19 mouse cellular contexts compared by ENCODE assay signal in the genomic region with DNA sequence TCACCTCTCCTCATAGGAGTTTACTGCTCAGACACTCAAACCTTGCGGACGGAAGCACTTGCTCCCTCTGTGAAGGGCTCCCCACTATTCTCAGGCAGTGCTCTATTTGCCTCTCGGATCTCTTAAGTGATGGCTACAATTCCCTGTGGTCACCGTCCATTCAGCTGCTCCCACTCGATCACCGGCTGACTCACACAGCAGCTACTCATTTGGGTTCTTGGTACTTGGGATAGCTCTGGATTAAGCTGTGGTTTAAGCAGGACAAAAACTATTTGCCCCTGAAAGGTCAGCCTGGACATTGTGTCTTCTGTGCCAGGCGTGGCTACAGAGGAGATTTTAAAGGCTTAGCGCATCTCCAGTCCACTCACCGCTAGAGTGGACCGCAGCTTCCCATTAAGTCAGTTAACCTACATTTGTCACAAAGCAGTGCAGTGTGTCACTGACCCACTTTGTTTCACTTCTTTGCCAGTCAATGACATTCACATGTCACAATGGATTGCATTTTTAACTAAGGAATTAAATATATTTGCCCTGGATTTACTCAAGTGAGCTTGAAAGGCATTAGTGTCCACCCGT.
DNase-seq lines count a peak whose midpoint lies in the region; ATAC-seq and TF ChIP-seq lines count a peak whose summit lies in the region.
"Had no signal": no experiment of that assay in that cellular context is flagged by ENCODE, and none has a peak within 500 bp of the region (broad histone marks: within the 10 kb centered on the region; RNA-seq: fewer than 3 reads in every experiment).

No protein-coding gene starts in this region.

- DNase-seq in midbrain, embryonic 11.5 days (ENCODE audit: low spot score, missing footprints) = no peak
- DNase-seq in midbrain, embryonic 10.5 days (ENCODE audit: low spot score) = no peak
- peak; percentile 59 for DNase-seq in 3T3-L1 (ENCODE audit: low read depth, low spot score)
- peak; percentile 92 for DNase-seq in Muller cell, postnatal 12 days (ENCODE audit: inconsistent ontology term)
- peak; percentile 84 for DNase-seq in retina, embryonic 14.5 days (ENCODE audit: low spot score)
- no peak for DNase-seq in liver, postnatal 0 days
- DNase-seq in right cerebral cortex, postnatal 4 days = no peak
- DNase-seq: adrenal gland, postnatal 36 days; cerebellum, adult 11 months; cerebellum, adult 8-10 months; cerebellum, postnatal 14 days; embryo, embryonic 11 days; gastrocnemius, postnatal 36 days; heart, postnatal 36 days had no signal

- ATAC-seq in midbrain, embryonic 11.5 days (ENCODE audit: low FRiP score) = peak; percentile 36; the same call in 1 of the 2 replicates
- no peak for ATAC-seq in liver, postnatal 0 days
- ATAC-seq in neural tube, embryonic 15.5 days (ENCODE audit: low FRiP score) = no peak
- ATAC-seq: forebrain, embryonic 14.5 days had no signal

- 45% methylated on average over 11 of the region's 11 CpGs for WGBS in midbrain, embryonic 11.5 days
- WGBS in midbrain, embryonic 10.5 days = 48% methylated on average over 11 of the region's 11 CpGs
- 91% methylated on average over 11 of the region's 11 CpGs for WGBS in liver, postnatal 0 days (ENCODE audit: insufficient replicate concordance)
- WGBS in neural tube, embryonic 15.5 days = 82% methylated on average over 11 of the region's 11 CpGs

- no peak for TF ChIP-seq EP300 in liver, postnatal 0 days (IDR thresholded peaks at IDR 0.05; ENCODE audit: low read depth)

- no peak overlapping the region for H3K27ac ChIP-seq in midbrain, embryonic 11.5 days (ENCODE audit: low read depth, low read length)
- H3K27ac ChIP-seq in midbrain, embryonic 10.5 days (replicated peaks) = no peak overlapping the region
- H3K27ac ChIP-seq in liver, postnatal 0 days (ENCODE audit: low read depth) = no peak overlapping the region
- H3K27ac ChIP-seq in neural tube, embryonic 15.5 days (replicated peaks) = no peak overlapping the region
- H3K27ac ChIP-seq: embryonic facial prominence, embryonic 12.5 days; heart, embryonic 13.5 days; hindbrain, embryonic 15.5 days had no signal

- H3K36me3 ChIP-seq in midbrain, embryonic 11.5 days (ENCODE audit: control insufficient read depth, insufficient read depth, low read length) = no peaks in the 10 kb centered on the region
- H3K36me3 ChIP-seq in midbrain, embryonic 10.5 days = no peaks in the 10 kb centered on the region
- no peaks in the 10 kb centered on the region for H3K36me3 ChIP-seq in liver, postnatal 0 days (replicated peaks; ENCODE audit: insufficient read depth, low read length)
- no peaks in the 10 kb centered on the region for H3K36me3 ChIP-seq in neural tube, embryonic 15.5 days
- H3K36me3 ChIP-seq: embryonic facial prominence, embryonic 12.5 days; heart, embryonic 13.5 days; hindbrain, embryonic 15.5 days had no signal

- H3K4me3 ChIP-seq in midbrain, embryonic 11.5 days (ENCODE audit: low read depth, low read length) = no peak overlapping the region
- no peak overlapping the region for H3K4me3 ChIP-seq in midbrain, embryonic 10.5 days
- no peak overlapping the region for H3K4me3 ChIP-seq in liver, postnatal 0 days (ENCODE audit: low read depth, low read length)
- H3K4me3 ChIP-seq in neural tube, embryonic 15.5 days (replicated peaks) = no peak overlapping the region
- H3K4me3 ChIP-seq: embryonic facial prominence, embryonic 12.5 days; heart, embryonic 13.5 days; hindbrain, embryonic 15.5 days had no signal

- TF ChIP-seq CTCF in liver, postnatal 0 days (IDR thresholded peaks at IDR 0.05; ENCODE audit: low read depth) = no peak

- H3K4me1 ChIP-seq in midbrain, embryonic 11.5 days (ENCODE audit: control insufficient read depth, insufficient read depth, low read length) = no peaks in the 10 kb centered on the region
- peaks cover 16% of the 10 kb centered on the region for H3K4me1 ChIP-seq in midbrain, embryonic 10.5 days
- no peaks in the 10 kb centered on the region for H3K4me1 ChIP-seq in liver, postnatal 0 days (ENCODE audit: insufficient read depth)
- H3K4me1 ChIP-seq in neural tube, embryonic 15.5 days = peaks cover 5% of the 10 kb centered on the region

- no peak overlapping the region for H3K9ac ChIP-seq in midbrain, embryonic 11.5 days (ENCODE audit: low read length)
- H3K9ac ChIP-seq in liver, postnatal 0 days (replicated peaks) = no peak overlapping the region
- H3K9ac ChIP-seq in neural tube, embryonic 15.5 days (replicated peaks) = no peak overlapping the region
- H3K9ac ChIP-seq: embryonic facial prominence, embryonic 12.5 days; heart, embryonic 13.5 days; hindbrain, embryonic 15.5 days had no signal

- no peaks in the 10 kb centered on the region for H3K9me3 ChIP-seq in midbrain, embryonic 11.5 days (ENCODE audit: control insufficient read depth, low read length)
- no peaks in the 10 kb centered on the region for H3K9me3 ChIP-seq in midbrain, embryonic 10.5 days (replicated peaks)
- no peaks in the 10 kb centered on the region for H3K9me3 ChIP-seq in liver, postnatal 0 days (ENCODE audit: low read length)
- H3K9me3 ChIP-seq in neural tube, embryonic 15.5 days (replicated peaks) = no peaks in the 10 kb centered on the region
- H3K9me3 ChIP-seq: embryonic facial prominence, embryonic 12.5 days; heart, embryonic 13.5 days; hindbrain, embryonic 15.5 days had no signal

- no peak overlapping the region for H3K4me2 ChIP-seq in midbrain, embryonic 11.5 days
- no peak overlapping the region for H3K4me2 ChIP-seq in liver, postnatal 0 days (ENCODE audit: low read depth, low read length)
- H3K4me2 ChIP-seq in neural tube, embryonic 15.5 days = no peak overlapping the region
- H3K4me2 ChIP-seq: embryonic facial prominence, embryonic 12.5 days; heart, embryonic 13.5 days; hindbrain, embryonic 15.5 days had no signal

- peaks cover 8% of the 10 kb centered on the region; the same call in 1 of the 2 replicates for H3K27me3 ChIP-seq in midbrain, embryonic 11.5 days (ENCODE audit: control insufficient read depth, insufficient read depth, low read length)
- H3K27me3 ChIP-seq in midbrain, embryonic 10.5 days (ENCODE audit: low read depth, poor library complexity, severe bottlenecking) = peaks cover 98% of the 10 kb centered on the region
- no peaks in the 10 kb centered on the region for H3K27me3 ChIP-seq in liver, postnatal 0 days (ENCODE audit: insufficient read depth, low read length)
- no peaks in the 10 kb centered on the region for H3K27me3 ChIP-seq in neural tube, embryonic 15.5 days (replicated peaks)
- H3K27me3 ChIP-seq: embryonic facial prominence, embryonic 12.5 days; heart, embryonic 13.5 days; hindbrain, embryonic 15.5 days had no signal

Comparison
In these comparisons a context has a peak if more than half of its experiments do, and no peak if none do; other contexts are left out.
1. DNase-seq: peak in 3T3-L1 (single experiment), Muller cell, postnatal 12 days (single experiment) and retina, embryonic 14.5 days (single experiment); none in midbrain, embryonic 11.5 days (single experiment), midbrain, embryonic 10.5 days (single experiment), liver, postnatal 0 days (single experiment) and right cerebral cortex, postnatal 4 days (single experiment).